Mouse (Mus musculus) layer of hippocampus, postnatal 14 days (tissue): ENCODE measurements around the gene Rnaset2b. TPM values are rescaled to one million over a fixed set of nuclear protein-coding genes. Genes with fewer than 3 reads are reported as not detected.
A peak's percentile ranks its signal among the peaks of the same experiment; 100 is the strongest.
"Not testable (repeated sequence)": the region's sequence is repeated elsewhere in the genome, so short reads cannot be mapped to it uniquely, and the experiment has no call there.

Experiments
- DNase-seq, 2 experiments: peaks; one replicate each; pipeline ENCODE4 v3.0.0; 2021 to 2022; ENCODE audit warnings: low spot score in 2 of 2, mixed read lengths in 1 of 2
- long read RNA-seq, 2 experiments: library from polyadenylated mRNA; stranded (forward); transcript quantifications; one replicate each; pipeline ENCODE4 v2.0.0; 2021
- total RNA-seq, 2 experiments: library from RNA; stranded (reverse); gene quantifications; 2 replicates each; pipeline ENCODE4 v1.2.3; 2021

Rnaset2b gene
- total RNA-seq, result 10 to 100 TPM; 44.1 to 62.0 TPM
- long read RNA-seq, experiment 1, transcript Rnaset2b-201 (9 exons, 1,783 nt), result major isoform, 7 of 8 reads
- long read RNA-seq, experiment 1, partial matches to known transcripts, result 1 of 8 reads
- long read RNA-seq, experiment 1, other reads (novel, unspliced or antisense), result 0 of 8 reads
- long read RNA-seq, experiment 2, transcript Rnaset2b-201 (9 exons, 1,783 nt), result major isoform, 20 of 24 reads
- long read RNA-seq, experiment 2, partial matches to known transcripts, result 4 of 24 reads
- long read RNA-seq, experiment 2, other reads (novel, unspliced or antisense), result 0 of 24 reads

- not testable (repeated sequence) for DNase-seq
Measured at GRCm38 (mm10) chr17:6970334-6970733, at the start of gene Rnaset2b. TSS of gene Rnaset2b (plus strand) at chr17:6970634.

DNA sequence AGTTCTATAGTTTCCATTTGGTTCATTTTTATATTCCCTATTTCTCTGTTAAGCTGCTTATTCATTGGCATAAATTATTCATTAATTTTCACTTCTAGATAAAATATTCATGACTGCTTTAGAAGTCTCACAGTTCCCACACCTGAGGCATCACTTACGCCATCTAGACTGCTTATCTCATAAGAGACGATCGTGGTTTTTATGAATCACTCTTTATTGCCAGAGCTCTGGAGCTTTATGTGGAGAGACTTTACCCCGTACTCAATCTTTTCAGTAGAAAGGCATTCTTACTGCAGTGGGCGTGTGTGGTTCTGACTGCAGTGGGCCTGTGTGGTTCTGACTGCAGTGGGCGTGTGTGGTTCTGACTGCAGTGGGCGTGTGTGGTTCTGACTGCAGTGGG lies 38.8 kb upstream of the Rnaset2b start:
- DNase-seq, result not testable (repeated sequence)

DNA sequence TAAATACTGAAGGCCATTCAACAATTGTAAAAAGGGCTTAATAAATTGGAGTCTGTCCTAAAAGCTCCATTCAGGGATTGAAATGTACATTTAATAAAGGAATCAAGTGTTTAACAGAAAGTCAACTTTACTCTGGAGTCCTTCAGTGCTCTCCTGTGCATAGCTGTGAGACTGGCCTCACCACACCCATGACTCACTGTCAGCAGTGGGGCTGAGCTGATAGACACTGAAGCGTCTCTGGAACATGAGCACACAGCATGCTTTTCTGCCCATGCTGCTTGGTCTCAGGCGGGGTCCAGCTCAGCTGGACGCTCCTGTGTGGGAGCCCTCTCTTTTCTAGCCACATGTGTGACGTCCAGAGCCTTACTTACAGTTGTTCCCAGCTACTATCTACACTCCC lies 27.9 kb upstream of the Rnaset2b start:
- DNase-seq, result not testable (repeated sequence)

DNA sequence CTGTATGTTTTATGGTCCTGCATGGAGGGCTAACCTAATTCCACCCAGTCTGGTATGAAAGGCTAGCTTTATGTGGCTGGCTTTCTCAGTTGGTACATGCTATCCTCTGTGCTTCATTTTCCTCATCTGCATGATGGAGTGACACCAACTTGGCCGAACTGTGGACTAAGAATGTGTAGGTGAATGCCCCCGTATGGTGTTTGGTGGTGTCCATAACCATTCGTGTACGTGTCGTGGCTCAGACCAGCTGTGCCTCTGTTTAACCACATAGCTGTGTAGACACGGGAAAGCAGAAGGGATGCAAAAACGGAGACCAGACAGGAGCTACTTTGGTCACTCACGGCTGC lies 22.8 kb upstream of the Rnaset2b start:
- DNase-seq, result not testable (repeated sequence)

DNA sequence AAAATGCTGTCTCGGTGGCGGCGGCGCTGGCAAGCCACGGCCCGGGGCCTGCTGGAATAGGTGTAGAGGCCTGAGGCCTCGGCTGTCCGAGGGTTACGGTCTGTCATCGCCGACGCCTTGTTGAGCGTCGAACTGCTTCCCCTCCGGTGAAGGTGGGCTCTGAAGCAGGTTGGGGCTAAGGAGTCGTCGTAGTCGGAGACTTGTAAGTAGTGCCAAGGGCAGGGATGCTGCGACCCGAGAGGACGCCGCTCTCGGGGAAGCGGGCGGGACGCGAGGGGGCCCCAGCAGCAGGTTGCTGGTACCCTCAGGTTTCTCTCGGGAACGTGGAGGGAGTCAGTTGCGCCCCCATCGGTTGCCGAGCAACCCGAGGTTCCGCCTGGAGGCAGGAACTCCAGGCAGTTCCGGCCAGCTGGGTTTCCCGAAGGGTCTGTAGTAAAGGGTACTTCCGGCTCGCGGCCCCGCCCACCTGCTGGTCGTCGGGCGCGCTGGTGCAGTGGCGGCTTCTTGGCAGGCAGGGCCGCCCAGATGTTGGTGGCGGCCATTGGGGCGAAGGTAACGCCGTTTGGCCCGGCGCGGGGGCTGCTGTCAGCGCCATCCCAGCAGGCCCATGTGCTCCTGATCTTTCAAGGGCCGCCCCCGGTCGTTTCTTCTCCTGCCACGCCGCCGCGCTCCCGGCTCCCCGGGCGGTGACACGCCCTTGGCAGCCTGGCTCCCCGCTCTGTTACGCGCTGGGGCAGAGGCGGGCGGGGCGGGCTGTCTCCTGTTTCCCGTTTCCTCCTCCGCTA lies 22.3 kb upstream of the Rnaset2b start, which contains the start of gene Rsph3b:
Rsph3b (minus strand) TSS at position 699 of the 785 bp plus-strand sequence.
- peak; percentile 82 to 85 for DNase-seq

GRCm38 (mm10) chr17:6948769-6949228 lies 21.6 kb upstream of the Rnaset2b start:
- DNase-seq, result not testable (repeated sequence)

- DNase-seq, result not testable (repeated sequence)
Measured at GRCm38 (mm10) chr17:6958881-6959280, 11.6 kb upstream of the Rnaset2b start.

GRCm38 (mm10) chr17:6959543-6960259 lies 10.7 kb upstream of the Rnaset2b start:
- DNase-seq, result not testable (repeated sequence)

GRCm38 (mm10) chr17:6960349-6960748 lies 10.1 kb upstream of the Rnaset2b start:
- not testable (repeated sequence) for DNase-seq

DNA sequence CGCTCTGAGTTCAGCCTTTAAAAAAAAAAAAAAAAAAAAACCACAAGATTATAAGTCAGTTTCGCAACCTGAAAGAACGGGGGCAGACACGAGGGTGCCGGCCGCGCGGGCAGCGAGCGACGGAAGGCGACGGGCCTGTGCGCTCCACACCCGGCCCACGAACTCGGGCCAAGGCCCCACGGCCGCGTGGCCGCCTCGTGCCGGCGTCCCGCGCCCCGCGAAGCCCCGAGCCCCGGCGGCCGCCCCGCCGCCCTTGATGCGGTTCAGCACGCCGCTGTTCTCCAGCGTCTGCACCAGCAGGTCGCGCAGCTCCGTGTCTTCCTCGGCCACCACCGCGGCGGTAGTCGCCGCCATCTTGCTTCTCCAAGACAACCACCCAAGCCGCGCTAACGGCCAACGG lies 9.7 kb upstream of the Rnaset2b start, which contains the start of gene Tagap1:
Tagap1 (minus strand) TSS at position 381 of the 400 bp plus-strand sequence.
- peak; percentile 18 to 56 for DNase-seq

DNA sequence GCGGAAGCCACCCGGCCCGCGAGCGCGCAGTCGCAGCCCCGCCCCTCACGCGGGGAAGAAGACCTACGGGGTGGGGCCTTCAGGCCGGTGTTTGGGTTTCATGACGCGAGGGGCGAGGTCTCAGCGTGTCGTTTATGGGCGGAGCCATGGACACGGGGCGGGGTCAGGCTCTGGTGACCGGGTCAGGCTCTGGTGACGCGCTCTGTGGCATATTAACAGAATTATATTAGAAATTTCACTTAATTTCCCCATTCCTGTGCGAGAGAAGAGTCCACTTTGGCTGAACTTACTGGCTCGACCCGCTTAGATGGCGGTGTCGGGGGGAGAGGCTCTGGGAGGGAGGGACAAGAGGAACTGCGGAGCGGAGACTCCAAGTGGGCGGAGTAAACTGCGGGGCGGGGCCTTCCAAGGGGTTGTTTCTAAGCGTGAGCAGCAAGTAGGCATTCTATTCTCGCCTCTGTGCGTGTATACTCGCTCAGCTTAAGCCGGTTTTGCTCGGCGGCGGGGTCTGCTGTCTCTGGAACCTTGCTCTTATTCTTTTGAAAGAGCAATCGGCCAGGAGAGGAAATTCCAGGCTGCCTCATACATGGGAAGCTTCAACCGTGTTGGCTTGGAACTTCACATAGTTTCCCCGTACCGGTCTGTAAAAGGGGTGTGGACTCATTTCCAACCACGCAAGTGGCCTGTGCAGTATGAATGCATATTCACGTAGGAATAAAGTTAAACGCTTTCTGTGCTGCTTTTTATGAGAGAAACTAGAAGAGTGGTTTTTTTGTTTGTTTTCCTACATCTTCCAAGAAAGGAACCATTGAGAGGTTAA lies 9.0 kb upstream of the Rnaset2b start:
- DNase-seq, result peak; percentile 32 to 68

DNA sequence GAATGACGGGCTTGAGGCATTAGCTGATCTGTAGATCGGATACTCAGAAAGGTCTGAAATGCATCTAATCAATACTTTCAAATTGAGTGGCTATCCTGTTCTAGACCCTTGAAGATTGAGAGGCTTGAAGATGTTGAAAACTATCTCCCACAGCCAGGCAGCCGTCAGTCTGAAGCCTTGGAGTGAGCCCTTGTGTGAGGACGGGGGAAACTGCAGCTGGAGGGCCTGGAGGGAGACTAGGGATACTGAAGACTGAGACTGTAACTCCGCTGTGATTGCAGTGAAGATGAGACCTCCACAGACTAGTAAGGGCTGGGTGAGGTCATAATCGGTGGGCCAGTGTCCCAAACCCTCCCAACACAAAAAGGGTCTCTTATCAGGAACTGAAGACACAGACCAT lies 8.1 kb upstream of the Rnaset2b start:
- not testable (repeated sequence) for DNase-seq

- DNase-seq, result not testable (repeated sequence)
Measured at GRCm38 (mm10) chr17:6962936-6963335, 7.5 kb upstream of the Rnaset2b start.

DNA sequence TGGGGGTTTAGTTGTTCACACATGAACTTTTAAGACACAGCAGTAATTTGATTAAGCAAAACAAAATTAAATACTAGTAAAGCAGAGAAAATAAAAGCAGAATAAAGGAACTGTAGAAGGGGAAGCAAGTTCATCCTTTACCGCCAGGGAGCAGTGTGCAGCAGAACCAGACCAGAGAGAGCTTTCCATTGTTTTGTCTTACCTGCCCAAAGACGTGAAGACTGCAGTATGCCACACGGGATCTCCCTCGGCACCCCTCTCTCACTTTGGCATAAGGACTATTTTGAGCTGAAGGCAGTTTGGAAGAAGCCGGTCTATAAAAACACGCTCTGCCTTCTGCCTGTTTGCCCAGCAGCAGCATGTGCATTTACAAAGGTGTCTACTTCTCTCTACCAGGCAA lies 5.1 kb upstream of the Rnaset2b start:
- peak in 1 of 2 experiments; percentile 17 for DNase-seq

- DNase-seq, result not testable (repeated sequence)
Measured at GRCm38 (mm10) chr17:6967673-6968072, 2.8 kb upstream of the Rnaset2b start.

- DNase-seq, result not testable (repeated sequence)
Measured at GRCm38 (mm10) chr17:6971238-6971637, 804 bp downstream of the Rnaset2b start.

- not testable (repeated sequence) for DNase-seq
Measured at GRCm38 (mm10) chr17:6972836-6973396, 2.5 kb downstream of the Rnaset2b start.

- DNase-seq, result not testable (repeated sequence)
Measured at GRCm38 (mm10) chr17:6974985-6975384, 4.6 kb downstream of the Rnaset2b start.

GRCm38 (mm10) chr17:6978287-6979248 lies 8.1 kb downstream of the Rnaset2b start, which contains the start of gene Gm49721:
TSS of gene Gm49721 (plus strand) at chr17:6978904.
- peak; percentile 40 to 47 for DNase-seq
